Mouse (Mus musculus): ENCODE results near the gene Defb30.

- TF ChIP-seq CTCF (IDR thresholded peaks at IDR 0.05; ENCODE audit: low read depth, low read length) (no peak), GATA1 (IDR thresholded peaks at IDR 0.05; ENCODE audit: borderline replicate concordance, low read length) (no peak), TAL1 (conservative IDR thresholded peaks at IDR 0.05; ENCODE audit: low read depth, low read length) (no peak)
Measured at GRCm38 (mm10) chr14:62991271-62991670, 58.5 kb downstream of the Defb30 start.
